Mouse (Mus musculus) kidney, embryonic 15.5 days (tissue): Measurements from ENCODE around the gene Skor1. TPM values are rescaled to one million over a fixed set of nuclear protein-coding genes. Genes with fewer than 3 reads are reported as not detected.

Experiments used
- ATAC-seq: fragments of 200-750 bp; cut with Nextera tagmentation; replicated peaks from 2 replicates; pipeline ENCODE4 v1.8.0; 2017; ENCODE audit warnings: moderate TSS enrichment; ENCODE audit not compliant: low FRiP score
- H3K27ac ChIP-seq: fragments of 300-500 bp; sonication (generic); 2 replicates; pipeline ENCODE4 v1.5.1; 2015; ENCODE audit warnings: mild to moderate bottlenecking, inconsistent platforms
- H3K27me3 ChIP-seq: fragments of 300-500 bp; sonication (generic); 2 replicates; pipeline ENCODE4 v1.6.1; 2015; ENCODE audit warnings: inconsistent platforms
- H3K36me3 ChIP-seq: fragments of 300-500 bp; sonication (generic); 2 replicates; pipeline ENCODE4 v1.6.1; 2015; ENCODE audit warnings: inconsistent platforms
- H3K4me1 ChIP-seq: fragments of 300-500 bp; sonication (generic); 2 replicates; pipeline ENCODE4 v1.6.1; 2015; ENCODE audit warnings: inconsistent platforms
- H3K4me2 ChIP-seq: fragments of 300-500 bp; sonication (generic); 2 replicates; pipeline ENCODE4 v1.6.1; 2015; ENCODE audit warnings: moderate library complexity, mild to moderate bottlenecking, inconsistent platforms
- H3K4me3 ChIP-seq: fragments of 300-500 bp; sonication (generic); replicated peaks from 2 replicates; pipeline ENCODE4 v1.5.1; 2015; ENCODE audit warnings: mild to moderate bottlenecking, inconsistent platforms
- H3K9ac ChIP-seq: fragments of 300-500 bp; sonication (generic); 2 replicates; pipeline ENCODE4 v1.6.1; 2015; ENCODE audit warnings: mild to moderate bottlenecking, inconsistent platforms
- H3K9me3 ChIP-seq: fragments of 300-500 bp; sonication (generic); replicated peaks from 2 replicates; pipeline ENCODE4 v1.6.1; 2016; ENCODE audit warnings: inconsistent platforms
- WGBS: fragments of 180-500 bp; shearing (Covaris S2); methylation state at CpG from one replicate; pipeline ENCODE4 v1.1.7; 2015; ENCODE audit warnings: mixed read lengths; 5-methylcytosine and 5-hydroxymethylcytosine counted together
- polyA plus RNA-seq: library from polyadenylated mRNA; unstranded; fragments of >200 nt; fragmentation: Nextera tagmentation; extraction: Ambion mirVana; gene quantifications from 2 replicates; pipeline ENCODE4 v1.2.1, GENCODE M21; 2015

Skor1 gene
- polyA plus RNA-seq, 1 experiment from 2014 or later: not detected

DNA sequence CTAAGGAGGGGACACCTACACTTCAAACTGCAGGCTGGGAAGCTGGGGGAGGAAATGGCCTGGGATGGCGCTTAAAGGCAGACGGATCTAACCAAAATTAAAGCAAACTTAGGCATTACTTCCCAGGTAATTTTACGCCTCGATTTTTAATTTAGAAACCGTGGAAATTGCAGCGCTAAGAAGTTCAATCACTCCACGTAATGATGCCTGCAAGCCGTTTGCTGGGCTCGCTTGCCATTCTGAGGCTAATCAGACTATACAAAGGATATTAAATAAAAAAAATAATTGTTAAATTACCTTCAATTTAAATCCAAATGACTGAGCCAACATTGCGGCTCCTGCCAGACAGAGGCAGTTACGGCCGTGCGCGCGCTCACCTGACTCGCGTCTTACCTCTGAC is 9.1 kb downstream of the Skor1 start:
- no peak overlapping the region for H3K27ac ChIP-seq
- WGBS: 3% methylated on average over 17 of the region's 17 CpGs
- H3K36me3 ChIP-seq: no peaks in the 10 kb centered on the region
- no peak overlapping the region for H3K9ac ChIP-seq
- H3K4me3 ChIP-seq: 0 out of 2 replicates have a peak overlapping the region, but pooled peaks have one; percentile 2
- H3K4me2 ChIP-seq: no peak overlapping the region
- no peak for ATAC-seq
- H3K4me1 ChIP-seq: peaks cover 68% of the 10 kb centered on the region
- H3K9me3 ChIP-seq: no peaks in the 10 kb centered on the region
- H3K27me3 ChIP-seq: peaks cover 99% of the 10 kb centered on the region

- H3K4me3 ChIP-seq: peak overlapping the region; percentile 31
- peak overlapping the region; percentile 53 for H3K4me2 ChIP-seq
- H3K27ac ChIP-seq: no peak overlapping the region
- peaks cover 68% of the 10 kb centered on the region for H3K4me1 ChIP-seq
- H3K9ac ChIP-seq: no peak overlapping the region
- peaks cover 99% of the 10 kb centered on the region for H3K27me3 ChIP-seq
- no peaks in the 10 kb centered on the region for H3K36me3 ChIP-seq
- no peaks in the 10 kb centered on the region for H3K9me3 ChIP-seq
- no peak; the same call in 1 of the 2 replicates for ATAC-seq
- WGBS: under 1% methylated on average over 31 of the region's 31 CpGs
These were observed 10.2 kb downstream of the Skor1 start for GRCm38 (mm10) chr9:63138481-63138967.

GRCm38 (mm10) chr9:63137615-63137915 is 11.2 kb downstream of the Skor1 start:
- Histone ChIP-seq H3K9me3 (no peaks in the 10 kb centered on the region), H3K9ac (no peak overlapping the region), H3K27ac (no peak overlapping the region), H3K4me1 (peaks cover 61% of the 10 kb centered on the region), H3K4me2 (no peak overlapping the region), H3K4me3 (no peak overlapping the region), H3K27me3 (peaks cover 92% of the 10 kb centered on the region), H3K36me3 (no peaks in the 10 kb centered on the region)
- no peak for ATAC-seq
- WGBS: 8% methylated on average over 6 of the region's 6 CpGs

DNA sequence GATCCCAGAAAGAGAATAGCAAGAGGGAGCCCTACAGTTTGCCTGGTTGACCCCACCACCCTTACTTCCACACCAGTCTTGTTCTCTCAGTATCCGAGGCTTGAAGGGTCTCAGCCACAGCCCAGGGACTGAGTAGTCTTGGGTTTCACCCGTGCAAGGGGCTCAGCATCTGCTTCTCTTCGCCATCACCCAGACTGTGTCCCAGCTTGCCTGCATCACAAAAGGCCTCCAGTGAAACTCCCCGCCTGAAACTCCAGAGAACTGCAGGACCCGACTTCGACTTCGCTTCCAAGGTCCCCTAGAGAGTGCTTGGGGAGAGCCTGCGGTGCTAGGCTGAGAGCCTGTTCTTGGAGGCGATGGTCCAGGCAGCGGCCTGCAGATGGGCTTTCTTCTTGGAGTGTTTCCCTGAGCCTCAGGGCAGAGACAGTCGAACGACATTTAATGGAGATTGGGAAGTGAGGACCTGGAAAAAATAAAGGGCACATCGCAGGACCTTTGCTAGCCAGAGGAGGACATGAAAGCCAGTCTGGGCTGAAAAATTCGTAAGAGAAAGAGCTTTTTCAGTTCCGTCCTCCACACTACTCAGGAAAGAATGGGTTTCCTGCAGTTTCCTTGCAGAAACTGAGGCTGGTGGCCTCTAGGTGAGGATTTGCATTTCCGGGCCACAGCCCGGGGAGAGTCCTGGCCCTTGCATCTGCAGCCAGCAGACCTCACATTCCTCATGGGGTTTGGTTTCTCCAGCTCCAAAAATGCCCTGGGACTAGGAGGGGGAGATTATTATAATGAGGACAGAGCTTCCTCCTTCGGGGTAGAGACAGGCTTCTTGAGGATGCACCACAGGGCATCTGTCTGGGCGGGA is 11.8 kb downstream of the Skor1 start:
- Histone ChIP-seq H3K4me2 (no peak overlapping the region), H3K4me3 (0 out of 2 replicates have a peak overlapping the region, but pooled peaks have one; percentile 1), H3K36me3 (no peaks in the 10 kb centered on the region), H3K27ac (no peak overlapping the region), H3K4me1 (peaks cover 57% of the 10 kb centered on the region), H3K27me3 (peaks cover 86% of the 10 kb centered on the region), H3K9me3 (no peaks in the 10 kb centered on the region), H3K9ac (no peak overlapping the region)
- ATAC-seq: no peak
- WGBS: 6% methylated on average over 19 of the region's 19 CpGs

DNA sequence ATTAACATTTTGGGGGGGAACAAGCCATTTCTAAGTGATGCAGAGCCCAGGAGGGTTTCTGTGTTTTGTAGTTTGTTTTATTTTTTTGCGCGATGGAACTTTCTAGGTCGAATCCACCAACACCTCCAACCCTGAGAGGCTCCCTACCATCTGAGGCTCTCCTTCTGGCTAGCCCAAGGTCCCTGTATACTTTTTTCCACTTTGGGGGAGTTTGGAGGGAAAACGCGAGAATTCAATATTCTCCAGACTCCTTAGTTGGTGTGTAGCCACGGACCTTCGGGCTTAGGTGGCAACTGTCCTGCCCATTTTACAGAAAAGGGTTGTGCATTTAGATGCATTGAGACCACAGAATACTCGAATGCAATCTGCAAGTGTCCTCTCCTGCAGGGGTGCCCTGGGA is 12.5 kb downstream of the Skor1 start:
- H3K4me2 ChIP-seq: no peak overlapping the region

DNA sequence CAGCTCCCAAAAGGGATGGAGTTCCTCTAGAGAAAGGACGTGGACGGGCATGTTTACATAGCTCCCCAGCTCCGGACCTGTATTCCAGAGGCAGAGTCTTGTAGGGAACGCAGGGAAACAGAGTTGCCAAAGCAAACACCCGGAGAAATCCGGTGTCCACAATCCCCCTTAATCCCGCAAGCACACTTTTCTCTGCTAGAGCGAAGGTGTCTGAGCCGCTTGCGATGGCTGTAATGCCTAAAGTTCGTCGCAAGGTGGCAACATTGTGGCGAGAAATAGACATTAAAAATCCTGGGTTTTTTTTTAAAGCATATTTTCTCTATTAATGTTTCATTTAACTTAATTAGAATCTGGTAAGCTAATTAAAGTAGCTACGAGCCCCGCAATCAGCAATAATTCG is 13.0 kb downstream of the Skor1 start:
- ATAC-seq: no peak
- WGBS: under 1% methylated on average over 16 of the region's 16 CpGs
- Histone ChIP-seq H3K4me1 (peaks cover 60% of the 10 kb centered on the region), H3K9ac (no peak overlapping the region), H3K4me3 (peak overlapping the region; percentile 30), H3K4me2 (peak overlapping the region; percentile 62), H3K27ac (no peak overlapping the region), H3K27me3 (peaks cover 78% of the 10 kb centered on the region), H3K36me3 (no peaks in the 10 kb centered on the region), H3K9me3 (no peaks in the 10 kb centered on the region)

More for the DNA sequence above, 12.5 kb downstream of the Skor1 start:
- H3K27ac ChIP-seq: no peak overlapping the region
- H3K9ac ChIP-seq: no peak overlapping the region
- H3K27me3 ChIP-seq: peaks cover 78% of the 10 kb centered on the region
- no peaks in the 10 kb centered on the region for H3K9me3 ChIP-seq
- 10% methylated on average over 8 of the region's 8 CpGs for WGBS
- ATAC-seq: no peak
- peaks cover 60% of the 10 kb centered on the region for H3K4me1 ChIP-seq
- no peak overlapping the region for H3K4me3 ChIP-seq
- no peaks in the 10 kb centered on the region for H3K36me3 ChIP-seq

DNA sequence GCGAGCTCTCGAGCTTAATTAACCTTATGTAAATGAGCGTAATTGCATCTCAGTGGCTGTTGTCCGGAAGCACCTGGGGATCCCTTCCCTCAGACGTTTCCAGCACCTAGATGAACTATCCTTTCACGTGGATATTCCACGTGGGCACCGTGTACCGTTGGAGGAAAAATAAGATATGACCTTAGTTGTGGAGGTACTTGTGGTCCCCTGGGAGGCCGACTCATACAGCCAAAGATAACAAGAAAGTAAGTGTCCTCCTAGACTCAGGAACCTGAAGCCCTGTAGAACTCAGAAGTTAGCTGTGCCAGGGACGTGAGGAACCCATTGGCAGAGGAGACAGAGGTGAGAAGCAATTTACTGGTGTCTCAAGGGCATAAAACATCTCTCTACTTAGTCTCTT is 13.4 kb downstream of the Skor1 start:
- H3K9me3 ChIP-seq: no peaks in the 10 kb centered on the region
- peaks cover 60% of the 10 kb centered on the region for H3K4me1 ChIP-seq
- H3K27me3 ChIP-seq: peaks cover 76% of the 10 kb centered on the region
- peak overlapping the region; percentile 62 for H3K4me2 ChIP-seq
- under 1% methylated on average over 11 of the region's 11 CpGs for WGBS
- H3K4me3 ChIP-seq: peak overlapping the region; percentile 30
- no peaks in the 10 kb centered on the region for H3K36me3 ChIP-seq
- no peak for ATAC-seq
- no peak overlapping the region for H3K9ac ChIP-seq
- H3K27ac ChIP-seq: no peak overlapping the region

DNA sequence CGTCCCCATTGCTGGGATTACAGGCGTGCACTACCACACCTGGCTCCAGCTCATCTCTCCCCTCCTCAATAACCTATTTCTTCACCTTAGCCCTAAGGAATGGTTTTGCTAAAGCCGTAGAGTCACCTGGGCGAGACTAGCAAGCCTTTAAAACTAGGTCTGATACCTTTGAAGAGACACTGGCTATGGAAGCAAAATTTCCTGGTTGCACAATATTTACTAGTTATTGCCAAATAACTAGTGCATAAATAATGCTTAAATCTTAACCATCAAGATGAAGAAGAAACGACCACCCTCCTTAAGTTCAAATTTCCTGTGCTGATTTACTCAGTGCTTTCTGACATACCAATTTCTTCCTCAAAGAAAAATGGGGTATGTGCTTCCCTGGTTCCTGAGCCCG is 15.1 kb downstream of the Skor1 start:
- Histone ChIP-seq H3K36me3 (no peaks in the 10 kb centered on the region), H3K9me3 (no peaks in the 10 kb centered on the region), H3K27me3 (peaks cover 59% of the 10 kb centered on the region), H3K27ac (no peak overlapping the region), H3K4me3 (peak overlapping the region; percentile 30), H3K4me1 (peaks cover 51% of the 10 kb centered on the region), H3K4me2 (peak overlapping the region; percentile 86), H3K9ac (peak overlapping the region; percentile 11; the same call in 1 of the 2 replicates)
- no peak for ATAC-seq
- WGBS: 10% methylated on average over 6 of the region's 6 CpGs

DNA sequence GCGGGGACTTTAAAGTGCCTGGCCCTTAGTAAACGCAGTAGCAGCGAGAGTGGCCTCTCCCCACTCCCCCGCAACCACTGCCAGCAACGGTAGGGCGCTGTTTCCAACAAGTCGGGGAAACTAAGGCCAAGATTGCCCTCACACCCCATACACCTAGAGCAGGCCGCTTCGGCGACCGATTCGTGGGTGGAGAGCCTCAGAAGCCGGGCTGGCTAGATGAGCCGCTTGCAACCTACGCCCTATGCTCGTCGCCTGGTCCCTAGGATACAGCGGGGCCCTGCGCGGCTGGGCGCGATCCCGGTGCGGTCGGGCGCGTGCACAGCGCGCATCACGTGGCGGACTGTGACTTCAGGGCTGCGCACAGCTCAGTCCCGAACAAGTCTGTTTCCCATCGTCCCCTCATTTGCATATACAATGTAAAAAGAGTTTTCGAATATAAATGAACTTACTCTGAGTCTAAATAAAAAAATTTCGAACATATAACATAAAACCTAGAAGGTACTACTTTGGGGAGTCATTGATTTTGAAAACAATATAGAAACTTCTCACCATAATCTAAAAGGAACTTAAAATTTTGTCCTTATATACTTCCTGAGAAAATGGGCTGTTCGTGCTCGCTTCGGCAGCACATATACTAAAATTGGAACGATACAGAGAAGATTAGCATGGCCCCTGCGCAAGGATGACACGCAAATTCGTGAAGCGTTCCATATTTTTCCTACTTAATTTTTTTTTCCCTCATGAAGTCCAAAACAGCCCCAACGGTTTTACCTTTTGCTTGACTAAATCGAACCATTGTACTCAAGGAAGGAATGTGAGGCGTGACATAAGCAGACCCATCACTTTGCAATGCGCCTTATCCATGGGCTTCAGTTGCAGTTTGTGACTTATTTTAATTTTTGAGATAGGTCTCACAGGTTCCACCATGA is 15.8 kb downstream of the Skor1 start:
- H3K4me2 ChIP-seq: peak overlapping the region; percentile 86
- H3K9me3 ChIP-seq: no peaks in the 10 kb centered on the region
- peaks cover 46% of the 10 kb centered on the region for H3K4me1 ChIP-seq
- WGBS: under 1% methylated on average over 48 of the region's 48 CpGs
- H3K4me3 ChIP-seq: peak overlapping the region; percentile 76
- ATAC-seq: peak; percentile 99
- peaks cover 52% of the 10 kb centered on the region for H3K27me3 ChIP-seq
- peak overlapping the region; percentile 92 for H3K27ac ChIP-seq
- H3K36me3 ChIP-seq: no peaks in the 10 kb centered on the region
- H3K9ac ChIP-seq: peak overlapping the region; percentile 78

DNA sequence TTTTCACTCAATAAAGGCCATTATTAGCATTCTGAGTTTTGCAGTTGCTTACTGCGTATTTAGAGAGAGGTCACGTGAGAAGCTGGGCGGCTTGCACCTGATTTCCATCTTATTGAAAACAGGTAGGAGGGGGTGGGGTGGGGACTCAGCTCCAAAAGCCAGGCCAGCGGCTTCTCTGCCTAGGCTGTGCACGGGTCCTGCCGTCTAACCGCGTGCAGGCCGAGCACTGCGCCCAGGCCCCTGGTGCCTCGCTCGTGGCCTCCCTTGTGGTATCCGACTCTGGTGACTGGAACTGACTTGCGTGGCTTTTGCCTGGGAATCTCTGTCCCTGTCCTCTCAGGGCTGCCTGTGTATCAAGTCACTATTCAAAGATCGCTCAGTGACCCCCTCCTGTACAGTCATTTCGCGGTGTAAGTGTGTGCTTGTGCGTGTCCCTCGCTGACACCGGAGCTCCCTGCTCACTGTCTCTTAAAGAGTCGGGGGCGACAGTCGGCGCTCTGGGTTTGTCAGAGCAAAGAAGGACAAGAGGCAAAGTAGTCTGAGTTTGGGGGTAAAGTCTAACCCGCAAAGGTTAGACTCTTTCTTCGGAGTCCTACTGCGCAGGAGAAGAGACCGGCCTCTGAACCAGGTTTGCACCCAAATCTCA is 16.7 kb downstream of the Skor1 start:
- Histone ChIP-seq H3K36me3 (no peaks in the 10 kb centered on the region), H3K9me3 (no peaks in the 10 kb centered on the region), H3K27me3 (peaks cover 44% of the 10 kb centered on the region), H3K4me2 (peak overlapping the region; percentile 86), H3K9ac (peak overlapping the region; percentile 78), H3K27ac (peak overlapping the region; percentile 92), H3K4me1 (peaks cover 37% of the 10 kb centered on the region), H3K4me3 (peak overlapping the region; percentile 76)
- 3% methylated on average over 28 of the region's 28 CpGs for WGBS
- peak; percentile 24 for ATAC-seq

DNA sequence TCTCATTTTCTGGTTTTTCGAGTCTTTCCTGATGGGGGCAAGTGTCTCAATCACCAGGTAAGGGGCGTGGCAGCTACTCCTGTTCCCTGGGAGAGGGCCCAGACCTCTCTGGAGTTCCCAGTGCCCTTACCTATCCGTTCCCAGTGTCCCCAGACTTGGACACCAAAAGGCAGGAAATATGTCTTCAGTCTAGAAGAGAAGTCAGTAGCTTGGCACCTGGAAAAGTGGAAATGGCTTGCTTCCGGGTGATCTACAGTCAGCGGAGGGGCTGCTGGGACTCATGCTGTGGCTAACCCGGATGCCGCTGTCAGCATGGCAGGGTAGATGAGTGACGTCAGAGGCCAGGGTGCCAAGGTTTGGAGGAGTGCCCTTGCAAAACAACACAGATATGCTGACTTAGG is 19.1 kb downstream of the Skor1 start:
- peaks cover 20% of the 10 kb centered on the region for H3K27me3 ChIP-seq
- no peaks in the 10 kb centered on the region for H3K9me3 ChIP-seq
- H3K4me3 ChIP-seq: no peak overlapping the region
- ATAC-seq: no peak
- H3K36me3 ChIP-seq: no peaks in the 10 kb centered on the region
- no peak overlapping the region for H3K27ac ChIP-seq
- H3K9ac ChIP-seq: no peak overlapping the region
- H3K4me2 ChIP-seq: no peak overlapping the region
- 79% methylated on average over 8 of the region's 8 CpGs for WGBS
- peaks cover 23% of the 10 kb centered on the region for H3K4me1 ChIP-seq
